Mouse (Mus musculus): ENCODE results near the gene 9130023H24Rik. TPM values are rescaled to one million over a fixed set of nuclear protein-coding genes. Genes with fewer than 3 reads are reported as not detected.

9130023H24Rik gene
- polyA plus RNA-seq, 1 experiment from 2014 or later = 9.1 TPM

- H3K9ac ChIP-seq = no peak overlapping the region
- no peak for ATAC-seq (ENCODE audit: insufficient number of reproducible peaks, low FRiP score, low TSS enrichment, low read depth)
- H3K4me2 ChIP-seq = no peak overlapping the region
- peaks cover 56% of the 10 kb centered on the region for H3K36me3 ChIP-seq
- H3K4me3 ChIP-seq = no peak overlapping the region
- H3K4me1 ChIP-seq = peaks cover 48% of the 10 kb centered on the region
- no peaks in the 10 kb centered on the region for H3K27me3 ChIP-seq
- 89% methylated on average over 18 of the region's 18 CpGs for whole genome bisulfite sequencing
- H3K9me3 ChIP-seq = no peaks in the 10 kb centered on the region
- no peak overlapping the region for H3K27ac ChIP-seq
Observed at GRCm38 (mm10) chr7:128244410-128245025, 6.7 kb upstream of the 9130023H24Rik start.

DNA sequence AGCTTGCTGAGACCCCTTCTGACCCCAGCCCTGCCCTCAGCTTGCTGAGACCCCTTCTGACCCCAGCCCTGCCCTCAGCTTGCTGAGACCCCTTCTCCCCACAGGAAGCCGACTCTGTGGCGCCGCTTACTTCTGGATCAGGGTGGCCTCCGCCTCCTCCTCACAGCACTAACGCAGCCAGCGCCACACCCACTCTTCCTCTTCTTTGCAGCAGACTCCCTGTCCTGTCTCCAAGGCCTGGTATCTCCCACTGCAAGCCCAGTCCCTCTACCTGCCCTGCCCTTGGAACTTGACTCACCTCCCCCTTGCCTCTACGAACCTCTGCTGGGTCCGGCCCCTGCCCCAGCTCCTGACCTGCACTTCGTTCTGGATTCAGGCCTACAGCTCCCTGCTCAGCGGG, 6.1 kb upstream of the 9130023H24Rik start:
- Histone ChIP-seq H3K4me2 (no peak overlapping the region), H3K36me3 (peaks cover 52% of the 10 kb centered on the region), H3K4me1 (peaks cover 51% of the 10 kb centered on the region), H3K27me3 (no peaks in the 10 kb centered on the region), H3K27ac (no peak overlapping the region), H3K9me3 (no peaks in the 10 kb centered on the region), H3K9ac (no peak overlapping the region), H3K4me3 (no peak overlapping the region)
- 77% methylated on average over 10 of the region's 10 CpGs for WGBS
- ATAC-seq (ENCODE audit: insufficient number of reproducible peaks, low FRiP score, low TSS enrichment, low read depth) = no peak

DNA sequence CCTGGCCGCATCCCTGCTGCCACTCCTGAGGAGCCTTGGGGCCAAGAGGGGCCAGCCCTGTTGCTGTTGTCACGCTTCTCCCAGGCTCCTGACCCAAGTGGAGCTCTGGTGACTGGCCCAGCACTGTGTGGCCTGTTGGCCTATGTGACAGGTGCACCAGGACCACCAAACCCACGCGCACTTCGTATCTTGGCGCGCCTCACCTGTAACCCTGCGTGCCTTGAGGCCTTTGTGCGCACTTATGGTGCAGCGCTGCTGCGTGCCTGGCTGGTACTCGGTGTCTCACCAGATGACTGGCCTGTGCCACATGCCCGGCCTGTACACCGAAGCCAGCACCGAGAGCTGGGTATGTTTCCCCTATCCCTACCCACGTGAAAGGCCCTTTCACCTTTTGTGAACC, 4.5 kb upstream of the 9130023H24Rik start:
- Histone ChIP-seq H3K27ac (no peak overlapping the region), H3K9me3 (no peaks in the 10 kb centered on the region), H3K9ac (no peak overlapping the region), H3K4me3 (no peak overlapping the region), H3K27me3 (no peaks in the 10 kb centered on the region), H3K4me1 (peaks cover 43% of the 10 kb centered on the region), H3K36me3 (peaks cover 52% of the 10 kb centered on the region), H3K4me2 (no peak overlapping the region)
- no peak for ATAC-seq (ENCODE audit: insufficient number of reproducible peaks, low FRiP score, low TSS enrichment, low read depth)
- WGBS = 94% methylated on average over 16 of the region's 16 CpGs

DNA sequence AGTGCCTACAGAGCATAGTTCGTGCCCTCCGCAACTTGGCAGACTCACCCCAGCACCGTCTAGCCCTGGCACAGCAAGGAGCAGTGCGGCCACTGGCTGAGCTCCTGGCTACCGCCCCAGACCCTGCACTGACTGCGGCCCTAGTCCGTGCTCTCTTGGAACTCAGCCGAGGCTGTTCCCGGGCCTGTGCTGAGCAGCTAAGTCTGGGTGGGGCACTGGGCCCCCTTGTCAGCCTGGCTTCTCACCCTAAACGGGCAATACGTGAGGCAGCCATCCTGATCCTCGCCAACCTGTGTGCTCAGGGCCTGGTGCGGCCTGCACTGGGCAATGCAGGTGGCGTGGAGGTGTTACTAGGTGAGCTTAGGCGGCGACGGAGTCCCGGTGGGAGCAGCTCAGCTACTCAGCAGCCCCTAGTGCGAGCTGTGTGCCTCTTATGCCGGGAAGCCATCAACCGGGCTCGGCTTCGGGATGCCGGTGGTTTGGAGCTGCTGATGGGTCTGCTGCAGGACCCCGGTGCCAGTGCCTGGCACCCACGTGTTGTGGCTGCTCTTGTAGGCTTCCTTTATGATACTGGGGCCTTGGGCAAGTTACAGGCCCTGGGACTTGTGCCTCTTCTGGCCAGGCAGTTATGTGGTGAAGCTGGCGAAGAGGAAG, 2.4 kb upstream of the 9130023H24Rik start:
- H3K27me3 ChIP-seq = no peaks in the 10 kb centered on the region
- no peak overlapping the region for H3K27ac ChIP-seq
- H3K9me3 ChIP-seq = no peaks in the 10 kb centered on the region
- no peak for ATAC-seq (ENCODE audit: insufficient number of reproducible peaks, low FRiP score, low TSS enrichment, low read depth)
- peaks cover 56% of the 10 kb centered on the region for H3K36me3 ChIP-seq
- peaks cover 38% of the 10 kb centered on the region for H3K4me1 ChIP-seq
- no peak overlapping the region for H3K4me2 ChIP-seq
- WGBS = 94% methylated on average over 27 of the region's 27 CpGs
- no peak overlapping the region for H3K4me3 ChIP-seq
- H3K9ac ChIP-seq = 0 out of 2 replicates have a peak overlapping the region, but pooled peaks have one; percentile 10

DNA sequence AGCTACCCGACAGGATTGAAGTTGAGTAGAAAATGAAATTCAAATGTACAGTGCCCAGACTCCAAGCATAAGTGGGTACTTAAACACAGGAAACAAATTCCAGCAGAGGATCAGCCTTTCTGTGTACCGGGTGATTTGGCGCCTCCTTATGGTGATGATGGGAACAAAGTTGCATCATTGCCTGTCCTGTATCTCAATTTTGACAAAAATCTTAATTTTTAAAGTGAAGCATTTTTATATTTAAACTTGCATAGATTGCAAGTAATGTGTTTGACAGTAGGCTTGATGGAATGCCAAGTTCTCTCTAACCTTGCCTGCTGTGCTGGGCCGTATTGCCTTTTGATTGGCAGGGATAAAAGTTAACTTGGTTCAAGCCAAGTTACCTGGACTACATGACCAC, 1.2 kb upstream of the 9130023H24Rik start:
- 0 out of 2 replicates have a peak overlapping the region, but pooled peaks have one; percentile 31 for H3K9ac ChIP-seq
- H3K4me2 ChIP-seq = peak overlapping the region; percentile 69
- H3K36me3 ChIP-seq = peaks cover 44% of the 10 kb centered on the region
- H3K4me3 ChIP-seq = peak overlapping the region; percentile 75
- no peaks in the 10 kb centered on the region for H3K9me3 ChIP-seq
- no peak for ATAC-seq (ENCODE audit: insufficient number of reproducible peaks, low FRiP score, low TSS enrichment, low read depth)
- 20% methylated on average over 4 of the region's 4 CpGs for WGBS
- no peaks in the 10 kb centered on the region for H3K27me3 ChIP-seq
- H3K4me1 ChIP-seq = peaks cover 32% of the 10 kb centered on the region
- H3K27ac ChIP-seq = peak overlapping the region; percentile 83

DNA sequence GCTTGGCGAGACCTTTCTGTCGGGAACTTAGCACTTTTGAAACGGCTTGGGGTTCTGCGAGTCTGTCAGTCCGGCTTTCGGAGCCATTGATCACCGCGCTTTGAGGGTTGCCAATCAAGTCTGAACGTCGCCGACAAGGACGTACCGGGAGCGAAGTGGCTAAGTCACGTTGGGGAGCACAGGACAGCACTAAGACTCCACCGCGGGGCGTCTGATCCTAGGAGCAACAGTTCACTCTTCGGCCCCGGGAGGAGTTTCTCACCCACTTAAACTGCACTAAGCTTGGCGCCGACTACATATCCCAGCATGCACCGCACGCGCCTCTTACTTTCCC, 271 bp downstream of the 9130023H24Rik start:
- ATAC-seq (ENCODE audit: insufficient number of reproducible peaks, low FRiP score, low TSS enrichment, low read depth) = no peak
- WGBS = under 1% methylated on average over 25 of the region's 25 CpGs

DNA sequence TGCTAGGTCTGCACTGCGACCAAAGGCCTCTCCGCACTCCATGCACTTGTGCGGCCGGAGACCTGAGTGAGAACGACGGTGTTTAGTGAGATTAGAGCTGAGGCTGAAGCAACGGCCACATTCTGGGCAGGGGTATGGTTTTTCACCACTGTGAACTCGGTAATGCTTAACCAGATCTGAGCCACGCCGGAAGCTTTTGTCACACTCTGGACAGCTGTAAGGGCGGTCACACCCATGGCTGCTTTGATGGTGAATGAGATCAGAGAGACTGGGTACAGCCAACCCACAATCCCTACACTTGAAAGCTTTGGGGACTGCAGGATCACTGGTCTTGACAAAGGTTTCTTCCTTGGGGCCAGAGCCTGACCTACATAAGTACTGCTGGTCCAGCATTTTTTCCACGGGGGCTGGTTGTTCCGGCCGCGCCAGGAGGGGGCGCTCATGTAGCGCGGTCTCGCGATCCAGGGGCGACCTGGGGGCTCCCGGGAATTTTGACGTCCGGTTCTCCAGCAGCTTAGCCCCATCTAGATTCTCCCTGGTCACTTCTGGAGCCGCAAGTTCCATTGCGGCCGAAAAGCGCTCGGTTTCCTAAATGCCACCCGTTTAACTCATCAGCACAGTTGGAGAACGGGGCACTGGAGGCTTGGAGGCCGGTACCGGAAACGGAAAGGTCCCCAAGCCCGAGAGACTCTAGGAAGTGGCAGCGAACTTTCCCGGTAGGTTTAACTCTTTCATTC, 807 bp downstream of the 9130023H24Rik start, which contains the start of gene Armc5:
TSS of gene Armc5 (plus strand) at position 487 of the 737 bp plus-strand sequence.
- H3K36me3 ChIP-seq = peaks cover 29% of the 10 kb centered on the region
- 25% methylated on average over 37 of the region's 37 CpGs for WGBS
- no peaks in the 10 kb centered on the region for H3K9me3 ChIP-seq
- H3K27me3 ChIP-seq = no peaks in the 10 kb centered on the region
- peak within 1 kb of the TSS; percentile 99 for H3K27ac ChIP-seq
- H3K4me1 ChIP-seq = peaks cover 32% of the 10 kb centered on the region
- peak within 1 kb of the TSS; percentile 80 for H3K9ac ChIP-seq
- ATAC-seq (ENCODE audit: insufficient number of reproducible peaks, low FRiP score, low TSS enrichment, low read depth) = no peak; the same call in 1 of the 2 replicates
- peak within 1 kb of the TSS; percentile 64 for H3K4me2 ChIP-seq
- peak within 1 kb of the TSS; percentile 75 for H3K4me3 ChIP-seq

More for the DNA sequence above, 271 bp downstream of the 9130023H24Rik start:
- Histone ChIP-seq H3K4me1 (peaks cover 32% of the 10 kb centered on the region), H3K27me3 (no peaks in the 10 kb centered on the region), H3K4me3 (peak overlapping the region; percentile 75), H3K9me3 (no peaks in the 10 kb centered on the region), H3K9ac (peak overlapping the region; percentile 80), H3K36me3 (peaks cover 34% of the 10 kb centered on the region), H3K27ac (peak overlapping the region; percentile 99), H3K4me2 (peak overlapping the region; percentile 64)

- WGBS = 94% methylated on average over 13 of the region's 13 CpGs
- no peak overlapping the region for H3K4me2 ChIP-seq
- H3K27ac ChIP-seq = peak overlapping the region; percentile 99; the same call in 1 of the 2 replicates
- no peaks in the 10 kb centered on the region for H3K27me3 ChIP-seq
- peaks cover 32% of the 10 kb centered on the region for H3K4me1 ChIP-seq
- H3K36me3 ChIP-seq = peaks cover 23% of the 10 kb centered on the region
- no peak for ATAC-seq (ENCODE audit: insufficient number of reproducible peaks, low FRiP score, low TSS enrichment, low read depth)
- H3K9ac ChIP-seq = no peak overlapping the region
- H3K9me3 ChIP-seq = no peaks in the 10 kb centered on the region
- H3K4me3 ChIP-seq = 0 out of 2 replicates have a peak overlapping the region, but pooled peaks have one; percentile 75
Observed at GRCm38 (mm10) chr7:128236426-128236825, 1.4 kb downstream of the 9130023H24Rik start.

DNA sequence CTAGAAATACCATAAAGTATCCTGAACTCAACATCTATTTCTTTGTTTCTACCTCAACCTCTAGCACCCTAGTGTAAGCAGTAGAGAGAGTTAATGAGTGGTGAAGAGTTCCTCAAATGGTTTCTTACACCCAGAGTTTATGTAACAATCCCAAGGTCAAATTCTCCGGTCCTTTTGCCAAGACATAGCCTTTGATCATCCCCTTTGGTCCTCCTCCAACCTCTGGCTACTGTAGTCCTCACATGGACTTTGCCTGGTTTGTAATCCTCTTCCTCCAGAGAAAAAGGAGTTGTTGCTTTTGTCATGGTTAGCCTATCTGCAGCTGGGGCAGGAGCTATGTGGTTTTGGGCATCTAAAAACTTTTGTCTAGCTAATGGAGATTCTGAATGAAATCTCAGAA, 2.4 kb downstream of the 9130023H24Rik start:
- H3K4me3 ChIP-seq = no peak overlapping the region
- no peak overlapping the region for H3K4me2 ChIP-seq
- H3K27ac ChIP-seq = no peak overlapping the region
- no peaks in the 10 kb centered on the region for H3K27me3 ChIP-seq
- no peak for ATAC-seq (ENCODE audit: insufficient number of reproducible peaks, low FRiP score, low TSS enrichment, low read depth)
- H3K9me3 ChIP-seq = no peaks in the 10 kb centered on the region
- H3K36me3 ChIP-seq = peaks cover 13% of the 10 kb centered on the region
- H3K4me1 ChIP-seq = peaks cover 27% of the 10 kb centered on the region
- H3K9ac ChIP-seq = no peak overlapping the region
- 86% methylated on average over 1 of the region's 1 CpGs for WGBS

GRCm38 (mm10) chr7:128234796-128235195, 3.0 kb downstream of the 9130023H24Rik start:
- Histone ChIP-seq H3K9ac (no peak overlapping the region), H3K4me3 (no peak overlapping the region), H3K27me3 (no peaks in the 10 kb centered on the region), H3K36me3 (peaks cover 7% of the 10 kb centered on the region), H3K27ac (no peak overlapping the region), H3K9me3 (no peaks in the 10 kb centered on the region), H3K4me2 (no peak overlapping the region), H3K4me1 (peaks cover 21% of the 10 kb centered on the region)
- ATAC-seq (ENCODE audit: insufficient number of reproducible peaks, low FRiP score, low TSS enrichment, low read depth) = no peak
- WGBS = 83% methylated on average over 2 of the region's 2 CpGs

DNA sequence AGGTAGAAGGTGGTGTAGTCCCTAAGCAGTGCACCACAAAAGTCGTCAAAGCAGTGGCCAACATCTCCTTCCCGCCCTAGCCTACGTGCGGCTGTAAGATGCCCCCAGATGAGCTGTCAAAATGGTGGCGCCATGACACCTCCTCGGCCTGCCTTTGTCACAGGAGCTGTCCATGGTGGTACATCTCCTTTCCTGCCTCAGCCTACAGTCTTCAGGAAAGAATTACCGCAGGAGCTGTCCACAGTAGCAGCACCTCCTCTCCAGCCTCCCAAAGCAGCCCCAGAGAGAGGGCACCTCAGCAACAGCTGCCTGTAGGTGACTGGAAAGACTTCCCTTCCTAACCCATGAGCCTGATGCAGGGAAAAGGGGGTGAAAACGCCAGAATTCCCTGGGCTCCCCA, 6.1 kb downstream of the 9130023H24Rik start:
- no peak overlapping the region for H3K27ac ChIP-seq
- no peak overlapping the region for H3K4me2 ChIP-seq
- no peak for ATAC-seq (ENCODE audit: insufficient number of reproducible peaks, low FRiP score, low TSS enrichment, low read depth)
- no peaks in the 10 kb centered on the region for H3K9me3 ChIP-seq
- peaks cover 4% of the 10 kb centered on the region for H3K4me1 ChIP-seq
- WGBS = 43% methylated on average over 8 of the region's 8 CpGs
- H3K27me3 ChIP-seq = no peaks in the 10 kb centered on the region
- H3K4me3 ChIP-seq = no peak overlapping the region
- H3K36me3 ChIP-seq = 0 out of 2 replicates have a peak, but pooled peaks cover 4% of the 10 kb centered on the region
- H3K9ac ChIP-seq = no peak overlapping the region

GRCm38 (mm10) chr7:128220936-128221335, 16.9 kb downstream of the 9130023H24Rik start:
- no peak for ATAC-seq (ENCODE audit: insufficient number of reproducible peaks, low FRiP score, low TSS enrichment, low read depth)
- 82% methylated on average over 3 of the region's 3 CpGs for WGBS
- no peaks in the 10 kb centered on the region for H3K27me3 ChIP-seq

More at GRCm38 (mm10) chr7:128220936-128221335, 16.9 kb downstream of the 9130023H24Rik start:
- Histone ChIP-seq H3K4me1 (no peaks in the 10 kb centered on the region), H3K36me3 (no peaks in the 10 kb centered on the region), H3K4me3 (no peak overlapping the region), H3K9ac (no peak overlapping the region), H3K27ac (0 out of 2 replicates have a peak overlapping the region, but pooled peaks have one; percentile 17), H3K9me3 (no peaks in the 10 kb centered on the region), H3K4me2 (no peak overlapping the region)

Measured in limb, embryonic 15.5 days (tissue).